Mouse (Mus musculus) midbrain, embryonic 12.5 days (tissue): Measurements from ENCODE around the gene Fads2. TPM values are rescaled to one million over a fixed set of nuclear protein-coding genes. Genes with fewer than 3 reads are reported as not detected.
A peak's percentile ranks its signal among the peaks of the same experiment; 100 is the strongest.

Experiments
- ATAC-seq: fragments of 200-750 bp; cut with Nextera tagmentation; 2 replicates; pipeline ENCODE4 v1.8.0; 2017; ENCODE audit warnings: low read depth, moderate TSS enrichment, moderate library complexity; ENCODE audit not compliant: low FRiP score
- H3K27ac ChIP-seq: fragments of 300-500 bp; sonication (generic); replicated peaks from 2 replicates; pipeline ENCODE4 v1.5.1; 2016; ENCODE audit warnings: mild to moderate bottlenecking
- H3K27me3 ChIP-seq: fragments of 300-500 bp; sonication (generic); 2 replicates; pipeline ENCODE4 v1.6.1; 2016; ENCODE audit warnings: mild to moderate bottlenecking
- H3K36me3 ChIP-seq: fragments of 300-500 bp; sonication (generic); 2 replicates; pipeline ENCODE4 v1.6.1; 2016
- H3K4me1 ChIP-seq: fragments of 300-500 bp; sonication (generic); 2 replicates; pipeline ENCODE4 v1.6.1; 2016
- H3K4me2 ChIP-seq: fragments of 300-500 bp; sonication (generic); replicated peaks from 2 replicates; pipeline ENCODE4 v1.6.1; 2016; ENCODE audit warnings: mild to moderate bottlenecking, moderate library complexity
- H3K4me3 ChIP-seq: fragments of 300-500 bp; sonication (generic); 2 replicates; pipeline ENCODE4 v1.5.1; 2016; ENCODE audit warnings: mild to moderate bottlenecking
- H3K9ac ChIP-seq: fragments of 300-500 bp; sonication (generic); replicated peaks from 2 replicates; pipeline ENCODE4 v1.6.1; 2016; ENCODE audit warnings: mild to moderate bottlenecking, moderate library complexity
- H3K9me3 ChIP-seq: fragments of 300-500 bp; sonication (generic); 2 replicates; pipeline ENCODE4 v1.6.1; 2016; ENCODE audit warnings: mild to moderate bottlenecking
- WGBS: fragments of 180-500 bp; shearing (Covaris S2); methylation state at CpG from one replicate; pipeline ENCODE4 v1.1.7; 2016; 5-methylcytosine and 5-hydroxymethylcytosine counted together
- polyA plus RNA-seq: library from polyadenylated mRNA; unstranded; fragments of >200 nt; fragmentation: Nextera tagmentation; extraction: Ambion mirVana; gene quantifications from 2 replicates; pipeline ENCODE4 v1.2.1, GENCODE M21; 2016

Gene Fads2
- polyA plus RNA-seq, 1 experiment from 2014 or later = 220 TPM

DNA sequence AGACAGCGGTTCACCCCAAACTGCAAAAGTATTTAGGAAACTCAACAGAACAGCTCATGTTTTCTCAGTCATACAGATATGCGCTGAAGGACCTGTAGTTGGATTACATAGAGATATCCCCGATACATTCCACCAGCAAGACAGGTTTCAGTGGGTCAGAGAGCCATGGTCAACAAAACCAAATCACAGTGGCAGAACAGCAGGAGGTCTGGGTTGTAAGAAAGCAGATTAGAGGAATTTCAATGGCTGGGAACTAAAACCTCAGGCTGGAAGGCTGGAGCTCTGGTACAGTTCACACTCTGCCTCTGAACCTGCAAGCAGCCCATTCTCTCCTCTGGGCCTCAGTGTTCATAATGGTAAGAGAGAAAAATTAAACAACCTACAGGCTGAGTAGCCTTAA is 15.1 kb upstream of the Fads2 start:
- Histone ChIP-seq H3K27ac (no peak overlapping the region), H3K9me3 (no peaks in the 10 kb centered on the region), H3K27me3 (0 out of 2 replicates have a peak, but pooled peaks cover 6% of the 10 kb centered on the region), H3K36me3 (no peaks in the 10 kb centered on the region), H3K4me2 (no peak overlapping the region), H3K9ac (no peak overlapping the region), H3K4me1 (no peaks in the 10 kb centered on the region; the same call in 1 of the 2 replicates), H3K4me3 (no peak overlapping the region)
- ATAC-seq = no peak
- 29% methylated on average over 3 of the region's 3 CpGs for WGBS

DNA sequence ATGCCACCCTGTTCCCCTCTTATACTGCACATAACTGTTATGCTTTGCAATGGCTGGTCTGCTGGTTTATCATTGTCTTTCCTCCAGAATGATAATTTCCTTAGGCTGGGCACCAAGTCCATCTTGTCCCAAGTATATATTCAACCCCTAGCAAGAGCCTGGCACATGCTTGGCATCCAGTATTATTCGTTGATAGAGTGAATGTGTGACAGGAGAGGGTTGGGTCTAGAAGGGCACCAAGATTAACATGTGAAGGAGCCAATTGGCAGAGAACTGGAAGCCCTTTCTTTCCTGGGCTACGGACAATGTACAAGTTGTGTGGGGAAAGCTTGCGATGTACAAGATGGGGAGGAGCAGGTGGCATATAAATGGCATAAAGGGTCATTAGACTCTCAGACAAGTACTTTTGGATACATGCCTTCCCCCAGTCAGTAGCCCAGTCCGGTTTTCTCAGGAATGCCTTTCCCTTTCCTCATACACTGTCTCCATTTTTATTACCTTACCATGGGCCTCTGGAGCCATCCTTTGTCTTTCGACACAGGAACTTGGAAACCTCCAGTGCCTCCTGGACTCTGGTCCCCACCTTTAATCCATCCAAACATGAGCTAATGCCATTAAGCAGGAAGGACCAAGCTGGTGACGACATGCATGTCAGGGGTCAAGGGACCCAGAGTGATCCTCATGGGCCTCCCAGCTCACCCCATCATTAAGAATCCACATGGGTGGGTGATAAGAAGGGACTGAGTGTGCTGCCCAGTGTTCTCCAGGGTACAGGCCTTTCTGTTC is 14.0 kb upstream of the Fads2 start:
- 0 out of 2 replicates have a peak, but pooled peaks cover 6% of the 10 kb centered on the region for H3K27me3 ChIP-seq
- 79% methylated on average over 6 of the region's 6 CpGs for WGBS
- no peak overlapping the region for H3K4me2 ChIP-seq
- no peaks in the 10 kb centered on the region for H3K36me3 ChIP-seq
- no peak overlapping the region for H3K9ac ChIP-seq
- no peak overlapping the region for H3K4me3 ChIP-seq
- no peak for ATAC-seq
- no peak overlapping the region for H3K27ac ChIP-seq
- no peaks in the 10 kb centered on the region; the same call in 1 of the 2 replicates for H3K4me1 ChIP-seq
- no peaks in the 10 kb centered on the region for H3K9me3 ChIP-seq

DNA sequence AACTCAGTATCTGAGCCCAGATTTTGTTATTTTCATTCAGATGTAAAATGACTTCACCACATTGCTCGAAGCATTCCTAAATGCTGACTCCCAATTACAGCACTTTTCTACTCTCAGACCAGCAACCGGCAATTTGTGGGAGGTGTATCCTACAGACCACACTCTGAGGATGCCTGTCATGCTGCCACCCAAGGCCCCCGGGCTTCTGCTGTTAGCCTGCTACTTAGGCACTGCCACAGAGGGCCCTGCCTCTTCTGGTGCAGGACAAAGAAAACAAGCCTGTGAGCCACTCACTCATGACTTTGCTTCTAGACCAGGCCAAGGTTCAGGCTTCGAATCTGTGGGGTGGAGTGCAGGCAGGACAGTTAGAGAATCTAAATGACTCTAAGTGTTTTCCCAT is 11.4 kb upstream of the Fads2 start:
- Histone ChIP-seq H3K27me3 (0 out of 2 replicates have a peak, but pooled peaks cover 6% of the 10 kb centered on the region), H3K27ac (no peak overlapping the region), H3K4me1 (no peaks in the 10 kb centered on the region; the same call in 1 of the 2 replicates), H3K36me3 (no peaks in the 10 kb centered on the region), H3K9ac (no peak overlapping the region), H3K4me3 (no peak overlapping the region), H3K4me2 (no peak overlapping the region), H3K9me3 (no peaks in the 10 kb centered on the region)
- no peak for ATAC-seq
- 76% methylated on average over 4 of the region's 4 CpGs for WGBS

DNA sequence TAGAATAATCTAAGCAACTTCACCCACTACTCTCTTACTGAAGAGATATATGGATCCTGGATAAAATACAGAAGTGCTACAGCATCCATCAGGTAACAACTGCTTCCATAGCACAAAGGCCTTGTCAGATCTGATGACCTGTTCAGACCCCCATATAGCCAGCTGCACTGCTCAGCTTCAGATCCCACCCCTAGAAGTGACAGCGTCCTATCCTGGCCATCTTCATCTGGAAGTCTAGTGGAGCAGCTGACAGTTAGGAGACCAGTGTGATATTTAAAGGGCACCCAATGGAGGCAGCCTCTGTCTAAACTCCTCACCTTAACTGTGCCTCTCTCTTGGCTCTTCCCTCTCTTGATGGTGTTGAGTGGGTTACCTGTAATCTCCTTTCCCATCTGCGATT is 7.1 kb upstream of the Fads2 start:
- Histone ChIP-seq H3K9me3 (no peaks in the 10 kb centered on the region), H3K27ac (no peak overlapping the region), H3K27me3 (no peaks in the 10 kb centered on the region), H3K4me3 (no peak overlapping the region), H3K9ac (no peak overlapping the region), H3K36me3 (no peaks in the 10 kb centered on the region), H3K4me1 (no peaks in the 10 kb centered on the region), H3K4me2 (no peak overlapping the region)
- 93% methylated on average over 2 of the region's 2 CpGs for WGBS
- no peak for ATAC-seq

DNA sequence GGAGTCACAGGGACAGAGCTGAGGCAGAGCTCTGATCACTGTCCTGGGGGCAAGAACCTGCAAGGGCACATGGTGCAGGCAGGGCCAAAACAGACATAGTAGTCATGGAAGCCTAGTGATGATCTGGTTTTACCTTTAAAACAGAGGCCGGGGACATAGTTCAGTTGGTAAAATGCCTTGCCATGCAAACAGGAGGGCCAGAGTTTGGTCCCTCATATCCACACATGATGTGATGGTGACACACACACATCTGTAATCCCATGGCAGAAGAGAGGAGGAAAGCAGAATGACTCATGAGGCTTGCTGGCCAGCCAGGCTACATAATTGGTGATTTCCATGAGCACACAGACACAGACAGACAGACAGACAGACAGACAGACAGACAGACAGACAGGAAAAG is 6.6 kb upstream of the Fads2 start:
- Histone ChIP-seq H3K4me2 (no peak overlapping the region), H3K4me1 (no peaks in the 10 kb centered on the region), H3K9me3 (no peaks in the 10 kb centered on the region), H3K4me3 (no peak overlapping the region), H3K9ac (no peak overlapping the region), H3K36me3 (no peaks in the 10 kb centered on the region), H3K27me3 (no peaks in the 10 kb centered on the region), H3K27ac (no peak overlapping the region)
- WGBS = 96% methylated on average over 1 of the region's 1 CpGs
- ATAC-seq = no peak

DNA sequence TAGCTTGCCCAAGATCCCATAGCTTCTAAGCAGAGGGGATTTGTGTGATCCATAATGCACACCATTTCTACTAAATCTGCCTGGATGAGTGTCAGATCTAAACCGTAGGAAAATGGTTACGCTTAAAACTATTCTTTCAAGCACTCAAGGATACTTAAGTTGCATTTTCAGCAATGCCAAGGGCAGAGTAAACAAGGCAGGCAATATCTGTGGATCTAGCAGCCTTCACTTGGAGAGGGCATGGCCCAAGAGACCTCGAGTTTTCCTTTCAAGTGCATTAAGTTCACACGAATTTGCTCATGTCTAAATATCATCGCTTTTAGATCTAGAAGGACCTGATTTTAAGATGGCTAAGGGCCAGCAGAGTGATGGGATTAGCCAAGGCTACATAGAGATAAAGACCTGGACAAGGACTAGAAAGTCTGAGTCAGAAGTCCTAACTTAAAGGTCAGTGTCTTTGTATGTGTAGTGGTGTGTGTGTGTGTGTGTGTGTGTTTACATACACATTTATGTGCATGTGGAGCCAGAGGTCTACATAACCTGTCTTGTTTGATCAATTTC is 5.6 kb upstream of the Fads2 start:
- Histone ChIP-seq H3K27me3 (no peaks in the 10 kb centered on the region), H3K9ac (no peak overlapping the region), H3K4me3 (no peak overlapping the region), H3K9me3 (no peaks in the 10 kb centered on the region), H3K27ac (no peak overlapping the region), H3K4me1 (peaks cover 9% of the 10 kb centered on the region; the same call in 1 of the 2 replicates), H3K36me3 (no peaks in the 10 kb centered on the region), H3K4me2 (no peak overlapping the region)
- 87% methylated on average over 5 of the region's 5 CpGs for WGBS
- ATAC-seq = no peak

DNA sequence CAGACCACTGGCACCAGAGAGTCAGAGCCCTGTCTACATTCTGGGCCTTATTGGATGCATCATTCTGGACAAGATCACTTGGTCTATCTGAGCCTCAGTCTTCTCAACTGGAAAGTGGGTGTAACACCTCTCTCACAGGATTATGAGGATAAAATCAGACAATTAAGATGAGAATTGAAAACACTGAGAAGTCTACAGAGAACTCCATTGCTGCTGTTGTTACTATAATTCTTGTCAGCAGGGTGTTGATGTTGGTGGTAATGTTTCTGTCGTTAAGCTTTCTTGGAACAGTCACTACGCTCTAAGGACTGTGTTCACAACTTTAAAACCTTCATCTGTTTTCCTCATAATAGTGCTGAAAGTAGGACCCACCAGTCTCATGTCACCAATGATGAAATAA is 5.1 kb upstream of the Fads2 start:
- Histone ChIP-seq H3K4me1 (peaks cover 9% of the 10 kb centered on the region; the same call in 1 of the 2 replicates), H3K27ac (no peak overlapping the region), H3K4me3 (no peak overlapping the region), H3K36me3 (no peaks in the 10 kb centered on the region), H3K27me3 (no peaks in the 10 kb centered on the region), H3K9ac (no peak overlapping the region), H3K4me2 (no peak overlapping the region), H3K9me3 (no peaks in the 10 kb centered on the region)
- no peak for ATAC-seq
- 90% methylated on average over 2 of the region's 2 CpGs for WGBS

DNA sequence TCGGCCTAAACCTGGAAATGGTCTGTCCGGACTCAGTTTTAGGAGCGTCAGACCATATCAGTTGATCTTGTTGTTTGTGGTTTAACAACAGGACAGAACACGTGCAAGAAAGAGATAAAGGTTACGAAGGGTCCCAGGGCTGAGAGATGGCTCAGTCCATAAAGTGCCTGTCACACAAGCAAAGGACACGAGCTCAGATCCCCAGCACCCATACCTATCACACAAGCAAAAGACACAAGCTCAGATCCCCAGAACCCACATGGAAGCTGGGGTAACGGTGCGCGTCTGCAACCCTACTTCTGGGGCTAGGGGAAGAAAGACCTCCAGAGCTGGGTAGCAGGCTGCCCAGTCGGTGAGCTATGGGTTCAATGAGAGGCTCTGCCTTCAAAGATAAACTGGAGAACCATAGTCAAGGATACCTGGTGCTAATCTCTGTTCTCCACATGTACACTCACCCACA is 3.5 kb upstream of the Fads2 start:
- Histone ChIP-seq H3K27ac (no peak overlapping the region), H3K4me2 (no peak overlapping the region), H3K36me3 (no peaks in the 10 kb centered on the region), H3K4me3 (no peak overlapping the region), H3K9ac (no peak overlapping the region), H3K4me1 (peaks cover 10% of the 10 kb centered on the region; the same call in 1 of the 2 replicates), H3K9me3 (no peaks in the 10 kb centered on the region), H3K27me3 (no peaks in the 10 kb centered on the region)
- WGBS = 84% methylated on average over 10 of the region's 10 CpGs
- ATAC-seq = no peak

DNA sequence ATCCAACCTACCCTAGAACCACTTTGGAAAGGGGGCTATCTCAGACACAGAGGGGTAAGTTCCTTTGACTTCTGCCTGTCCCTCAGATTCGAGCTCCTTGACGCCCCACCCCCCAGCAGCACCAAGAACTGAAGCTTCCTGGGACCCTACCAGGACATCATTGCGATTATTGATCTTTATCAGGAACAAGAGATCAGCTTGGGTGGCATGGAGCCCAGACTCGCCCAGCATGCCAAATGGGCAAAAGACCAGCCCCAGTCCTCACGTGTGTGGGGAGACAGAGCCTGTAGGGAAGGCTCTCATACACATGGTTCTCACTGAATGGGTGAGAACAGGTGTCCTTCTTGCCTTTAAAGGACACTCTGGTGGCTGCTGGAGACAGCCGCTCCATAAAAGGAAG is 2.7 kb upstream of the Fads2 start:
- Histone ChIP-seq H3K4me1 (peaks cover 17% of the 10 kb centered on the region), H3K27ac (no peak overlapping the region), H3K9me3 (no peaks in the 10 kb centered on the region), H3K4me3 (no peak overlapping the region), H3K36me3 (no peaks in the 10 kb centered on the region), H3K27me3 (no peaks in the 10 kb centered on the region), H3K4me2 (no peak overlapping the region), H3K9ac (no peak overlapping the region)
- no peak for ATAC-seq
- WGBS = 91% methylated on average over 6 of the region's 6 CpGs

DNA sequence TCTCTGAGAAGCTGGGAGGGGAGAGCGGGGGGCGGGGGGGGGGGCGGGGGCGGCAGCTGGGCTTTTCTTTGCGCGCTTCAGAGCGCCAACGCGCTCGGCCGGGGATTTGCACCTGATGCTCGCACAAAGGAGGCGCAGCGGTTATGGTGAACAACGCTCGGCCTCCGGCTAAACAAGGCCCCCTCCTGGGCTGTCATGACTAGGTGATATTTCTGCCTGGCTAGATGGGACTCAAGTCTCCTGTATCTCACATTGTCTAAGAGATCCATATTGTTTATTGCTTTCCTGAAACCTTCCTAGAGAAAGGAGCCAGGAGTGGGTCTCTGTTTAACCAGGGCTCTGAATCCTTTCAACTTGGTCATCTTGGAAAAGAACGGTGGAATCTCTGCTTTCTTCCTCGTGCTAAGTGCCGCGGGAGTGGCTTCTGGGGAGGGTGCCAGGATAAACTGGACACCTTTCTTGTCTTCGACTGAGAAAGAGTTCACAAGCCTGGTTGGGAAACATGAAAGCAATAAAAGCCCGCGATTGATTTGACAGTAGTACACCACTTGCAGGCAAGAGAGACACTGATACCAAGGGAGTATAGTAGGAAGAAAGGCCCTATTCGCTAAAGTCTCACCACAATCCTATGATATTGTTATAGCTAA is 631 bp upstream of the Fads2 start:
- Histone ChIP-seq H3K9ac (peak overlapping the region; percentile 95), H3K4me2 (peak overlapping the region; percentile 95), H3K27me3 (no peaks in the 10 kb centered on the region), H3K36me3 (peaks cover 6% of the 10 kb centered on the region; the same call in 1 of the 2 replicates), H3K27ac (peak overlapping the region; percentile 99), H3K9me3 (no peaks in the 10 kb centered on the region), H3K4me3 (peak overlapping the region; percentile 78), H3K4me1 (peaks cover 38% of the 10 kb centered on the region)
- ATAC-seq = no peak; the same call in 1 of the 2 replicates
- 4% methylated on average over 20 of the region's 25 CpGs for WGBS

DNA sequence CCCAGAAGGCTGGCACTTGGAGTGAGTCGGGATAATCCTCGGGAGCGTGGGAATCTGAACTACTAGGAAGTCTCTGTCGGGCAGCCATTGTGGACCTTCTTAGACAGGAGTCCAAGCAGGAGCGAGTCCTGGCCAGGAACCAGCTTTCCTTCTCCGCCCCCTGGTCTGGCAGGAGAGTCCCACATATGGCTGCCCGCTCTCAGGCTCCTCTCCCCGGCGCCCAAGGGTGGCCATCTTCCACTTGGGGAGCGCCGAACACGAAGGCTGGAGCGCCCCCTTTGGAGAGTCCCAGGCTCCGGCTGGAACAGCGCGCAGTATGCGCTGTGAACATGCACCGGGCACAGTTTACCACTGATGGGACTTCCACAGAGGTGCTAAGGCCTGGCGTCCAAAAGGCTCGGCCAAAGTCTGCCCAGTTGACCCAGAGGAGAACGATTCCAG is 895 bp downstream of the Fads2 start:
- Histone ChIP-seq H3K4me3 (peak overlapping the region; percentile 78), H3K4me2 (peak overlapping the region; percentile 95), H3K4me1 (peaks cover 53% of the 10 kb centered on the region), H3K36me3 (peaks cover 22% of the 10 kb centered on the region), H3K9me3 (no peaks in the 10 kb centered on the region), H3K9ac (peak overlapping the region; percentile 95), H3K27me3 (no peaks in the 10 kb centered on the region), H3K27ac (peak overlapping the region; percentile 99)
- under 1% methylated on average over 21 of the region's 21 CpGs for WGBS
- ATAC-seq = peak; percentile 27

DNA sequence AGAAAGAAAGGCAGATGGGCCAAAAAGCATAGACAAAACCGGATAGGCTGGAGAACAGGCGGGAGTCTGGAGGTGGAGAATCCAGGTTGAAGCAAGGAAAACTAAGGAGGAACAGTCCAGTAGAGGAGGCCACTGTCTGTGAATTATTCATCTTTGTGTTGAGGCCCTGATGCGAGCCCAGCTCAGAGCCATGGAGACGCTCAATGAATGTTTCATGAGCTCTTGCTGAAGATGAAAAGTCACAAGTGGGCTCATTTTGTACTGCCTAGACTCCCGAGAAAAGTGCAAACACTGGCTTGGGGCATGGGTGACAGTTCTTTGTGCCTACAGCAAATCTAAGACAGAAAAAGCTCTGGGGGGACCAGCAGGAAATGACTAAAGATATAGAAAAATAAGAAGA is 3.7 kb downstream of the Fads2 start:
- Histone ChIP-seq H3K27ac (peak overlapping the region; percentile 76), H3K9ac (peak overlapping the region; percentile 43; the same call in 1 of the 2 replicates), H3K9me3 (no peaks in the 10 kb centered on the region), H3K4me3 (peak overlapping the region; percentile 78), H3K4me2 (peak overlapping the region; percentile 95), H3K4me1 (peaks cover 65% of the 10 kb centered on the region), H3K27me3 (no peaks in the 10 kb centered on the region), H3K36me3 (peaks cover 48% of the 10 kb centered on the region)
- 35% methylated on average over 5 of the region's 5 CpGs for WGBS
- no peak for ATAC-seq
